Mouse (Mus musculus): ENCODE data around the gene Sf3b4.
"Not testable (repeated sequence)": the region's sequence is repeated elsewhere in the genome, so short reads cannot be mapped to it uniquely, and the experiment has no call there.

Sf3b4 gene

GRCm38 (mm10) chr3:96209242-96209641 is 37.1 kb downstream of the Sf3b4 start:
- in situ Hi-C loops (cut with MboI, MseI), result no loop called here

GRCm38 (mm10) chr3:96219191-96219641 is 47.1 kb downstream of the Sf3b4 start:
- in situ Hi-C loops (cut with MboI, MseI), result no loop called here

GRCm38 (mm10) chr3:96219661-96220130 is 47.6 kb downstream of the Sf3b4 start, which contains the start of the genes Bola1 and Hist2h2ab:
Gene Bola1, minus strand, starts transcription at chr3:96219709.
Gene Hist2h2ab, plus strand, starts transcription at chr3:96219865.
- in situ Hi-C loops (cut with MboI, MseI), result no loop called here

GRCm38 (mm10) chr3:96220131-96220764 is 48.1 kb downstream of the Sf3b4 start:
- in situ Hi-C loops (cut with MboI, MseI), result not testable (repeated sequence)

- in situ Hi-C loops (cut with MboI, MseI), result no loop called here
Measured at GRCm38 (mm10) chr3:96220765-96221639, 48.9 kb downstream of the Sf3b4 start, which contains the start of the genes Hist2h2ac and Hist2h2be. Gene Hist2h2ac, minus strand, starts transcription at chr3:96220880. Gene Hist2h2be, plus strand, starts transcription at chr3:96221119.

GRCm38 (mm10) chr3:96221640-96222038 is 49.5 kb downstream of the Sf3b4 start:
- in situ Hi-C loops (cut with MboI, MseI), result no loop called here

GRCm38 (mm10) chr3:96222774-96223173 is 50.6 kb downstream of the Sf3b4 start:
- in situ Hi-C loops (cut with MboI, MseI), result no loop called here

GRCm38 (mm10) chr3:96225421-96225820 is 53.3 kb downstream of the Sf3b4 start:
- in situ Hi-C loops (cut with MboI, MseI), result loop anchor here (5.0 to 25.0 kb wide), 2 partner anchors 53 to 1113 kb away; partner anchors contain the start of genes Pip5k1a (in 1 of the 2), Sf3b4 (in 1 of the 2), Tmod4 (in 1 of the 2) and Vps72 (in 1 of the 2)
